14 mouse cellular contexts compared by ENCODE assay signal in the genomic region with DNA sequence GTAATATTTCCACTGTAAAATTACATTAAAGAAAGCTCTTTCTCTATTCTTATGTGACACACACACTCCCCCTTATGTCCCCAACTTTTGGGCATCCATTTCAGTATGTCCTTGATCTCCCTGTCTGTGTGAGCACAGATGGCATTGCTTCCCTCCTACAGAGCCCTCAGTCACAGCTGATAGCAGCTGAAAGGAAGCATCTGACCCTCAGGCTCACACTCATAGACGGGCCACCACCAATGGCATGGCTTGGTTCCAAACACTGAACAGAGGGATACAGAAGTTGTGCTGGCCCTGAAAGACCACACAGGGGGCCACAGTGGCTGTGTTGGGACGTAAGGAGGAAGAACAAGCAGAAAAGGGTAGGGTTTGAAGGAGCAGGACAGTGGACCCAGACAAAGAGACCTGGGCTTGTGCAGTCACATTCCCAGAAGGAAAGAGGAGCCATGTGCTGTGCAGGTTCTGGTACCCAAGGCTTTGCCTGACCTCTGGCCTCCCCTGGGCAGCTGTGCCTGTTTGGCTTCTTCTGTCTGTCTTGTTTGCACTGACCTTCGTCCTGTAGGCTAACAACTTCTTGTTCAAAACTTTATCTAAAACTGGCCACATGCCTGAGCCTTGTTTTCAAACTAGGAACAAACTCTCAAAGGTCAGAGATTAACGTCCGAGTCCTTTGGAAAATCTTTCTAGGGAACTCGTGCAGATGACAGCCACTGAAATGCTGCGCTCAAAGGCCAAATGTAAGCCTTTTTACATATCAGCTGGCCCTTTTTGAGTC.
DNase-seq lines count a peak whose midpoint lies in the region; ATAC-seq and TF ChIP-seq lines count a peak whose summit lies in the region.
"Had no signal": no experiment of that assay in that cellular context is flagged by ENCODE, and none has a peak within 500 bp of the region (broad histone marks: within the 10 kb centered on the region; RNA-seq: fewer than 3 reads in every experiment).

No protein-coding gene starts in this region.

- ATAC-seq in embryonic facial prominence, embryonic 12.5 days (ENCODE audit: insufficient number of reproducible peaks, insufficient read depth, low FRiP score, low TSS enrichment): peak; percentile 64; the same call in 1 of the 2 replicates
- ATAC-seq in midbrain, postnatal 0 days (ENCODE audit: low FRiP score): peak; percentile 38; the same call in 1 of the 2 replicates
- no peak for ATAC-seq in midbrain, embryonic 16.5 days
- ATAC-seq in lung, postnatal 0 days: no peak

- no peak overlapping the region for H3K9ac ChIP-seq in embryonic facial prominence, embryonic 12.5 days
- no peak overlapping the region for H3K9ac ChIP-seq in midbrain, postnatal 0 days (replicated peaks; ENCODE audit: low read length, poor library complexity, severe bottlenecking)
- no peak overlapping the region for H3K9ac ChIP-seq in midbrain, embryonic 16.5 days (ENCODE audit: low read depth, low read length)
- H3K9ac ChIP-seq in lung, postnatal 0 days (replicated peaks; ENCODE audit: low read depth): no peak overlapping the region
- H3K9ac ChIP-seq: hindbrain, embryonic 15.5 days; liver, embryonic 14.5 days had no signal

- H3K36me3 ChIP-seq in embryonic facial prominence, embryonic 12.5 days: no peaks in the 10 kb centered on the region
- no peaks in the 10 kb centered on the region for H3K36me3 ChIP-seq in embryonic facial prominence, embryonic 10.5 days (replicated peaks)
- H3K36me3 ChIP-seq in midbrain, postnatal 0 days (ENCODE audit: insufficient read depth, low read length): no peaks in the 10 kb centered on the region
- H3K36me3 ChIP-seq in midbrain, embryonic 16.5 days (ENCODE audit: control insufficient read depth, insufficient read depth, low read length): no peaks in the 10 kb centered on the region
- H3K36me3 ChIP-seq in kidney, adult 2 months (ENCODE audit: control insufficient read depth, insufficient read depth, low read length): no peaks in the 10 kb centered on the region
- H3K36me3 ChIP-seq in lung, postnatal 0 days (ENCODE audit: insufficient read depth, low read length): no peaks in the 10 kb centered on the region
- H3K36me3 ChIP-seq: hindbrain, embryonic 15.5 days had no signal

- TF ChIP-seq CTCF in midbrain, postnatal 0 days (IDR thresholded peaks at IDR 0.05): no peak
- no peak for TF ChIP-seq CTCF in kidney, adult 2 months (conservative IDR thresholded peaks at IDR 0.05; ENCODE audit: insufficient read depth, insufficient read length, low read depth, low read length)
- TF ChIP-seq CTCF in lung, postnatal 0 days (IDR thresholded peaks at IDR 0.05): no peak

- WGBS in embryonic facial prominence, embryonic 12.5 days: 50% methylated on average over 7 of the region's 7 CpGs
- WGBS in embryonic facial prominence, embryonic 10.5 days: 51% methylated on average over 7 of the region's 7 CpGs
- WGBS in midbrain, postnatal 0 days: 57% methylated on average over 7 of the region's 7 CpGs
- 37% methylated on average over 7 of the region's 7 CpGs for WGBS in midbrain, embryonic 16.5 days
- 31% methylated on average over 7 of the region's 7 CpGs for WGBS in kidney, adult 2 months
- WGBS in lung, postnatal 0 days: 40% methylated on average over 7 of the region's 7 CpGs

- H3K4me3 ChIP-seq in embryonic facial prominence, embryonic 12.5 days: no peak overlapping the region
- no peak overlapping the region for H3K4me3 ChIP-seq in embryonic facial prominence, embryonic 10.5 days
- H3K4me3 ChIP-seq in midbrain, postnatal 0 days (ENCODE audit: low read depth, low read length): no peak overlapping the region
- no peak overlapping the region for H3K4me3 ChIP-seq in midbrain, embryonic 16.5 days (ENCODE audit: low read depth, low read length)
- H3K4me3 ChIP-seq in kidney, adult 2 months (ENCODE audit: insufficient read depth, low read depth, low read length): no peak overlapping the region
- H3K4me3 ChIP-seq in lung, postnatal 0 days (ENCODE audit: low read depth, low read length): no peak overlapping the region
- H3K4me3 ChIP-seq: hindbrain, embryonic 15.5 days had no signal

- TF ChIP-seq EP300 in lung, postnatal 0 days (IDR thresholded peaks at IDR 0.05): no peak

- H3K4me1 ChIP-seq in embryonic facial prominence, embryonic 12.5 days: no peaks in the 10 kb centered on the region; the same call in 1 of the 2 replicates
- peaks cover 19% of the 10 kb centered on the region for H3K4me1 ChIP-seq in embryonic facial prominence, embryonic 10.5 days
- H3K4me1 ChIP-seq in midbrain, postnatal 0 days (ENCODE audit: insufficient read depth, low read length): no peaks in the 10 kb centered on the region
- no peaks in the 10 kb centered on the region for H3K4me1 ChIP-seq in midbrain, embryonic 16.5 days (ENCODE audit: control insufficient read depth, insufficient read depth, low read length)
- H3K4me1 ChIP-seq in kidney, adult 2 months (ENCODE audit: control insufficient read depth, insufficient read depth, low read length): peaks cover 9% of the 10 kb centered on the region; the same call in 1 of the 2 replicates
- H3K4me1 ChIP-seq in lung, postnatal 0 days (ENCODE audit: insufficient read depth, low read depth, low read length): no peaks in the 10 kb centered on the region
- H3K4me1 ChIP-seq: hindbrain, embryonic 15.5 days had no signal

- H3K4me2 ChIP-seq in embryonic facial prominence, embryonic 12.5 days (replicated peaks): no peak overlapping the region
- no peak overlapping the region for H3K4me2 ChIP-seq in midbrain, postnatal 0 days (ENCODE audit: low read depth, low read length, poor library complexity, severe bottlenecking)
- no peak overlapping the region for H3K4me2 ChIP-seq in midbrain, embryonic 16.5 days (ENCODE audit: low read length)
- no peak overlapping the region for H3K4me2 ChIP-seq in lung, postnatal 0 days (replicated peaks; ENCODE audit: low read depth, low read length)
- H3K4me2 ChIP-seq: hindbrain, embryonic 15.5 days had no signal

- no peak overlapping the region for H3K27ac ChIP-seq in embryonic facial prominence, embryonic 12.5 days
- H3K27ac ChIP-seq in embryonic facial prominence, embryonic 10.5 days (replicated peaks): no peak overlapping the region; the same call in 1 of the 2 replicates
- no peak overlapping the region for H3K27ac ChIP-seq in midbrain, postnatal 0 days (ENCODE audit: low read depth, low read length)
- H3K27ac ChIP-seq in midbrain, embryonic 16.5 days (ENCODE audit: low read length): no peak overlapping the region
- peak overlapping the region; percentile 15; the same call in 1 of the 2 replicates for H3K27ac ChIP-seq in kidney, adult 2 months (ENCODE audit: insufficient read depth, low read depth, low read length)
- H3K27ac ChIP-seq in lung, postnatal 0 days (ENCODE audit: low read length): no peak overlapping the region
- H3K27ac ChIP-seq: hindbrain, embryonic 15.5 days; liver, embryonic 14.5 days had no signal

- H3K27me3 ChIP-seq in embryonic facial prominence, embryonic 12.5 days: no peaks in the 10 kb centered on the region
- H3K27me3 ChIP-seq in embryonic facial prominence, embryonic 10.5 days (replicated peaks; ENCODE audit: low read depth, poor library complexity, severe bottlenecking): no peaks in the 10 kb centered on the region
- no peaks in the 10 kb centered on the region for H3K27me3 ChIP-seq in midbrain, postnatal 0 days (ENCODE audit: insufficient read depth, low read length)
- no peaks in the 10 kb centered on the region for H3K27me3 ChIP-seq in midbrain, embryonic 16.5 days (ENCODE audit: control insufficient read depth, insufficient read depth, low read depth, low read length)
- no peaks in the 10 kb centered on the region for H3K27me3 ChIP-seq in kidney, adult 2 months (replicated peaks; ENCODE audit: control insufficient read depth, insufficient read depth, low read length)
- no peaks in the 10 kb centered on the region for H3K27me3 ChIP-seq in lung, postnatal 0 days (replicated peaks; ENCODE audit: insufficient read depth, low read length)
- H3K27me3 ChIP-seq: hindbrain, embryonic 15.5 days had no signal

- no peak for DNase-seq in embryonic facial prominence, embryonic 10.5 days (ENCODE audit: low spot score)
- peak; percentile 64 for DNase-seq in midbrain, postnatal 0 days (ENCODE audit: low spot score)
- DNase-seq in kidney, adult 2 months: peak; percentile 92
- DNase-seq in ovary, postnatal 36 days (ENCODE audit: low spot score): peak; percentile 26
- no peak for DNase-seq in lung, postnatal 0 days (ENCODE audit: low spot score)
- DNase-seq in T-cell, adult 2 months (ENCODE audit: low spot score): no peak
- DNase-seq: gastrocnemius, postnatal 10 days; layer of hippocampus, postnatal 36 days; right cerebral cortex, postnatal 25 days; thymus, adult 2 months had no signal

- no peaks in the 10 kb centered on the region for H3K9me3 ChIP-seq in embryonic facial prominence, embryonic 12.5 days
- H3K9me3 ChIP-seq in embryonic facial prominence, embryonic 10.5 days: no peaks in the 10 kb centered on the region
- no peaks in the 10 kb centered on the region for H3K9me3 ChIP-seq in midbrain, postnatal 0 days (ENCODE audit: low read length)
- H3K9me3 ChIP-seq in midbrain, embryonic 16.5 days (replicated peaks; ENCODE audit: control insufficient read depth, low read length, poor library complexity, severe bottlenecking): no peaks in the 10 kb centered on the region
- no peaks in the 10 kb centered on the region for H3K9me3 ChIP-seq in lung, postnatal 0 days (ENCODE audit: low read length)
- H3K9me3 ChIP-seq: hindbrain, embryonic 15.5 days had no signal

- TF ChIP-seq POLR2A in kidney, adult 2 months (IDR thresholded peaks at IDR 0.05; ENCODE audit: low read depth, low read length): no peak

Comparison
In these comparisons a context has a peak if more than half of its experiments do, and no peak if none do; other contexts are left out.
1. ATAC-seq: peak in embryonic facial prominence, embryonic 12.5 days (single experiment) and midbrain, postnatal 0 days (single experiment); none in midbrain, embryonic 16.5 days (single experiment) and lung, postnatal 0 days (single experiment).
2. DNase-seq: peak in midbrain, postnatal 0 days (single experiment), kidney, adult 2 months (single experiment) and ovary, postnatal 36 days (single experiment); none in embryonic facial prominence, embryonic 10.5 days (single experiment), lung, postnatal 0 days (single experiment) and T-cell, adult 2 months (single experiment).